Mouse (Mus musculus): ENCODE data around the gene Actr5.

DNA sequence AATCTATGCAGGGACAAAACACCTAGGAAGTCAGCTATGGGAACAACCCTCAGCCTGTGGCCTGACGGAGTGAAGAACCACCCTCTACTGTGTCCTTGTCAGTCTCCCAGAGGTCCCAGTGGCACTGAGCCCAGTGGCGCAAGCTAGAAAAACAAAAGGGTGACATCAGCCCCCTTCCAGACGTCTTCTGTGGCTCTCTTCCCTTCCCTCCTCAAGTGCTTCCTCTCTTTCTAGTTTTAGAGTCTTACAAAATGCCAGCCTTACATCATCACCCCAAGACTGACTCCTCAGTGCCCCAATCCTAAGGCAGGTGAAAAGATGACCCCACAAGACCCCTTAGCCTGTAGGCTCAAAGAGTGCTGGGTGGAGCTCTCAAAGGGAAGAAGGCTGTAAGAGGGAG lies 34.2 kb upstream of the Actr5 start:
- no peak for TF ChIP-seq POLR2A (IDR thresholded peaks at IDR 0.05; ENCODE audit: borderline replicate concordance, insufficient read depth, low read length)
- no peak for TF ChIP-seq CTCF (IDR thresholded peaks at IDR 0.05; ENCODE audit: borderline replicate concordance, insufficient read depth, low read depth, low read length)

All from cerebellum, adult 2 months (tissue).